Mouse (Mus musculus) spleen, postnatal 36 days (tissue): ENCODE data around the gene Tcl1b5.
"Not testable (repeated sequence)": the region's sequence is repeated elsewhere in the genome, so short reads cannot be mapped to it uniquely, and the experiment has no call there.

Experiments
- DNase-seq, 2 experiments: peaks; one replicate each; pipeline ENCODE4 v3.0.0; 2022; ENCODE audit warnings: low spot score in 2 of 2, mixed read lengths in 1 of 2

The Tcl1b5 gene

DNA sequence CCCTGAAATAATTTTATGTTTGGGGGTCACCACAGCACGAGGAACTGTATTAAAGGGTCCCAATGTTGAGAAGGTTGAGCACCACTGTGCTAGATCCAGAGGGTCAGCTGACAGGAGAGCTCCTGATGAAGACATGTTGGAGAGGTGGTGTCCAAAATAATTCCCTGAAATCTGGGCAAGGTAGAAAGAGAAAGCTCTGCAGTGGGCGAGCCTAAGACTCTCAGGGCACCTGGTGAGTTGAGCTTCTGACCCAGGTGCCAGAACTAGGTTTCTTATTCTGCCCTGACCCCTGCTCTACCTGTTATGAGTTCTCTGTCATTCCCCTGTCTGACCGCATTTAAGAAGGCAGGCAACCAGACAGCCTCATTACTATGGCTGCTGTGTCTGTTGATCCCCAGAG, at the start of gene Tcl1b5:
TSS of gene Tcl1b5 (plus strand) at position 301 of the 400 bp plus-strand sequence.
- DNase-seq = not testable (repeated sequence)

DNA sequence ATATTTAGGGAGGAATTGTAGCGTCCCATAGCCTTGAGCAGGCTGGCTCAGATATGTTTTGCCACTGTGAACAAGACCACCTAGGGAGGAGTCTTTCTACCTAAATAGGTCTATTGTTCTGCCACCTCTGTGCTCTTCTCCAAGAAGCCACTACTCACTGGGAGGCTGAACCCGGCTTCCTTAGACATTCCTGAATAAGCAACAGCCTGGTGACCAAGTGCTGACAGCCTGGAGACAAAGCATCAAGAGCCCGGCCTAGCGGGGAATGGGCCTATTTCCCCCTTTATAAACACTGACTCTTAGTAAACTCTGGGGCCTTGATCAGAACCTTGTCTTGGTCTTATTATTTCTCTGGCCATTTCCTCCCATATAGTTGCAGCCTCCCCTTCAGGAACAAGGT, 49.6 kb upstream of the Tcl1b5 start:
- no peak for DNase-seq

DNA sequence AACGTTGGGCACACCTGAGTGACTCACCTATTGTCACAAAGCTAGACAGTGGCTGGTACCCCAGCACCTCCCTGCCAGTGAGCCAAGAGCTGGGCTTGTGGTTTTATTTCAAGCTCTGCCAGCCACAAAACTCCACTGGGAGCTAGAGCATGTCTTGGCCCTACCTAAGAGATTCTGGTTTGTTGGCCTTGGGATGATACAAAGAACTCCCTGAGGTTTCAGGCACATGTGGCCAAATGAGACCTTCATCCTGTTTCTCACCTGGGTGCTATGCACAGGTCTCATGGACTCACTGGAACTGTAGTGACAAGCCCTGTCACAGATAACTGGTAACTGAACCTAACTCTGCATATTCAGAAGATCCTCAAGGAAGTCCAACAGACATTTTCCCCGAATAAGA, 48.5 kb upstream of the Tcl1b5 start:
- no peak for DNase-seq

DNA sequence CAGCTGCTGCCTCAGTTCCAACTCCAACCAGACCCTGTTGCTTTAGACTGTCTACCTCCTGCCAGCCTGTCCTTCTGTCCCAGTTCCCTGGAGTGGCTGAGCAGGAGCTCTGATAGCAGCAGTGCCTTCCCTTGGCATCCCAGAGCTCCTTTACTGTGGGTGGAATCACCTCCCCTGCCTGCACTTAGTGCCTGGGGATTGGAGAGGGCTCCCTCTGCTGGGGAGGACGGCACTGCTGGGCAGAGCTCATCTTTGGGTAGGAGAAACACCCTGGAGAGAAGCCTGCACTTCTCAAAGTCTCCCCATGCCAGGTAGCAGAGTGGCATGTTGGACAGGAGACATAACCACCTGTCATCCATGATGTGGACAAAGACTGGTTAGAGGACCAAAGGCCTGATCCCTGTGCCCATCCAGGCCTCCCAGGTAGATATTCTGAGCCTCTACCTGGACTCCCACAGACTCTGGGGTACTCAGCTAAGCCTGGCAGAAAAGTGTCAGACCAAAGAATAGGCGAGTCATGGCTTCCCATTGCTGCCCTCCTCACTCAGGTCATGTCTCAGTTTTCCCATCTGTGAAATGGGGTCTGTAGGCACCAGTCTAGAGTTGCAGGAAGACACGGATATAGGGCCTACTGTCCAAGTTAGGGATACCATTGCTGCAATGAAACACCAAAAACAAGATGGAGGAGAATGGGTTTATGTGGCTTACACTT, 46.5 kb upstream of the Tcl1b5 start:
- DNase-seq = not testable (repeated sequence)

DNA sequence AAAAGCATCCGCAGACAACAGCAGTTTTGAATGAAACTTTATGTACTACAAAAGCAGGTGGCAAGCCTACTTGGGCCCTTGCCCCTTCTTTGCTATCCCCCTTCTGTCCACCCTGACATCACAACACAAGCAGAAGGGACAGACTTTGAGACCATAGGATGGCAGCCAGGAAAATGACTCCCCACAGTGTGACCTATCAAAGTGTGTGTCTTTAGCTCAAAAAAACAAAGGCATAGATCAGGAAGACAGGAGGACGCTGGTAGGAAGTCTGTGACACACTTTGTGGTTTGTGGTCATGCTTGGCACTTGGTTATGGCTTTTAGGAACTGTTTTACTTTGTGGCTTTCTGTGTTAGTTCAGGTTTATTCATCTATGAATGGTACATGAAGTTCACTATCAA, 42.0 kb upstream of the Tcl1b5 start:
- not testable (repeated sequence) for DNase-seq

DNA sequence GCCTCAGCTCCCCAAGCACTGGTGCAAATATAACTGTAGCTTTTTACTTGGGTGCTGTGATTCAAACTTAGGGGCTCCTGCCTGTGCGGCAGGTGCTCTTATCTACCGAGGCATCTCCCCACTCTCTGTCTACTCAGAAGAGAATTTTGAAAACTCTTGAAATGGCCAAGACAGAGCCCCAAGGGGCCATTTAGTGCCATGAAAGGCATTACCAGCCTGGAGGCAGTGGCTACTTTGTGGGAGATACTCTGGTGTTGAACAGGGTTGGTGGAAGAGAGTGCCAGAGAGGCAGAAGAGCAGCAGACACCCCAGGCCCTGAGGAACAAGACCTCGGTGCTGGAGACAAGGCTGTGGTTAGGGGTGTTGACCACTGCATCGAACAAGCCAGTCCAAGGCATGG, 41.3 kb upstream of the Tcl1b5 start:
- not testable (repeated sequence) for DNase-seq

DNA sequence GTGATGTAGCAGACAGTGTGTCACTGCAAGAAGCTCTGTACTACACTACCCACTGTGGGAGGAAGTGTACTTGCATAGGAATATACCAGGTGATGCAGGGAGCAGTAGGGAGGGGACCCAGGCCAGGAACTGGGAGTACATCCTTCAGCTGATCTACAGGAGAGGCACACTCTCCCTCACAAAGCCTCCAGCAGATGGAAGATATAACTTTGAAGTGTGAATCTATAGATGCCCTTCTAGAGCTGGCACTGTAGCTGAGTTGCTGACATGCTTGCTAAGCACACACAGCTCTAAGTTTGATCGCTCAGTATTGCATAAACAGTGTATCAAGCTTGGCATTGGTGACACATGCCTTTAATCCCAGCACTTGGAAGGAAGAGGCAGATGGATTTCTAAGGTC, 38.4 kb upstream of the Tcl1b5 start:
- DNase-seq = not testable (repeated sequence)

DNA sequence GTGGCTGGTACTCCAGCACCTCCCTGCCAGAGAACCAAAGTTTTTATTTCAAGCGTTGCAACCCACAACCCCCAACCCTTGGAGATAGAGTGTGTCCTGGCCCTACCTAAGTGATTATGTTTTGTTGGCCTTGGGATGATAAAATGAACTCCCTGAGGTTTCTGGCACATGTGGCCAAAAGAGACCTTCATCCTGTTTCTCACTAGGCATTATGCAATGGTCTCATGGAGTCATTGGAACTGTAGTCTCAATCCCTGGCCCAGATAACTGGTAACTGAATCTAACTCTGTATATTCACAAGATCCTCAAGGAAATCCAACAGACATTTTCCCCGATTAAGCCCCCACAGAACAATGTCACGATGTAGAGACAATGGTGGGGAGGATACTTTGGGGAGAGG, 33.0 kb upstream of the Tcl1b5 start:
- no peak for DNase-seq

DNA sequence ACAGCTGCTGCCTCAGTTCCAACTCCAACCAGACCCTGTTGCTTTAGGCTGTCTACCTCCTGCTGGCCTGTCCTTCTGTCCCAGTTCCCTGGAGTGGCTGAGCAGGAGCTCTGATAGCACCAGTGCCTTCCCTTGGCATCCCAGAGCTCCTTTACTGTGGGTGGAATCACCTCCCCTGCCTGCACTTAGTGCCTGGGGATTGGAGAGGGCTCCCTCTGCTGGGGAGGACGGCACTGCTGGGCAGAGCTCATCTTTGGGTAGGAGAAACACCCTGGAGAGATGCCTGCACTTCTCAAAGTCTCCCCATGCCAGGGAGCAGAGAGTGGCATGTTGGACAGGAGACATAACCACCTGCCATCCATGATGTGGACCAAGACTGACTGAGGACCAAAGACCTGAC, 31.2 kb upstream of the Tcl1b5 start:
- DNase-seq = not testable (repeated sequence)

DNA sequence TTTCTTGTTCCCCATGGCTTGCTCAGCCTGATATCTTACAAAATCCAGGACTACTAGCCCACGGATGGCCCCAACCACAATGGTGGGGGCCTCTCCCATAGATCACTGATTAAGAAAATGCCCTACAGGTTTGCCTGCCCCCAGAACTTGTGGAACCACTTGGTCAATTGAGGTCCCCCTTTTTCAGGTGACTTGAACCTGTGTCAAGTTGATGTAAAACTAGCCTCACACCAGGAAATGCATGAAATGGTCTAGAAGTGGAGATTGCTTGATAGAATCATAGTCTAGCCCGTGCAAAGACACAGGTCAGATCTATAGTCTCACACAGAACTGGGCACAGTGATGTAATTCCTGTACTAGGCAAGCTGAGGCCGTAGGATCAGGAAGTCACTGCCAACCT, 30.4 kb upstream of the Tcl1b5 start, which contains the start of gene Tcl1b2:
TSS of gene Tcl1b2 (plus strand) at position 301 of the 400 bp plus-strand sequence.
- no peak for DNase-seq

DNA sequence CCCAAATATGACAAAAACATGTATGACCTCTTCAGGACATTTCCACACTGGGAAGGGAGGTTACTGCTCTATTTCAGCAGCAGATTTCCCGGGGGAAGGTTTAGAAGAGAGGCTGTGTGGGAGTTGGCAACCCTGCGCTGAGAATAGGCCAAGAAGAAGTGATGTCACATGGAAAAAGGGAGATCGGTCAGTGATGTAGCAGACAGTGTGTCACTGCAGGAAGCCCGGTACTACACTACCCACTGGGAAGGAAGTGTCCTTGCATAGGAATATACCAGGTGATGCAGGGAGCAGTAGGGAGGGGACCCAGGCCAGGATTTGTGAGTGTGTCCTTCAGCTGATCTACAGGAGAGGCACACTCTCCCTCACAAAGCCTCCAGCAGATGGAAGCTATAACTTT, 20.9 kb upstream of the Tcl1b5 start:
- DNase-seq = not testable (repeated sequence)

DNA sequence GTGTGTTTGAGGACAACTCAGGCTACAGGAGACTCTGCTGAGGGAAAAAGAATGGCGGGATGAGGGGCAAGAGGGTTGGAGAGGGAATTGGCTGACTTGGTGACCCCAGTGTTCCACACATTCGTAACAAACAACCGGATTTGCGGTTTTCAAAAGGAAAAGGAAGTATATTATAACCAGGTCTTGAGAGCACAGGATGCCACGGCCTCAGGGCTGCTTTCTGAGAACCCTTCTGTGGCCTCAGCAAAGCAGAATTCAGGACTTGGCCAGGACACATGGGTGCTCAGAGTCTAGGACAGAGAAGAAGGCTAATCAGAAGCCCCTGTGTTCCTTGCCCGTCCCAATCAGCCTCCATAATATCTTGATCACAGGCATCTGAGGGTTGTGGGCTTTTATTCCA, 17.3 kb upstream of the Tcl1b5 start:
- no peak for DNase-seq

DNA sequence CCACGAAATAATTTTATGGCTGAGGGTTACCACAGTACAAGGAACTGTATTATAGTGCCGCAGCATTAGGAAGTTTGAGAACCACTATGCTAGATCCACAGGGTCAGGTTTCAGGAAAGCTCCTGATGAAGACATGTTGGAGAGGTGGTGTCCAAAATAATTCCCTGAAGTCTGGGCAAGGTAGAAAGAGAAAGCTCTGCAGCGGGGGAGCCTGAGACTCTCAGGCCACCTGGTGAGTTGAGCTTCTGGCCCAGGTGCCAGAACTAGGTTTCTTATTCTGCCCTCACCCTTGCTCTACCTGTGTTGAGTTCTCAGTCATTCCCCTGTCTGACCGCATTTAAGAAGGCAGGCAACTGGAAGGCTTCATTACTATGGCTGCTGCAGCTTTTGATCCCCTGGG, 16.8 kb upstream of the Tcl1b5 start, which contains the start of gene Tcl1b1:
TSS of gene Tcl1b1 (plus strand) at position 301 of the 400 bp plus-strand sequence.
- DNase-seq = no peak

DNA sequence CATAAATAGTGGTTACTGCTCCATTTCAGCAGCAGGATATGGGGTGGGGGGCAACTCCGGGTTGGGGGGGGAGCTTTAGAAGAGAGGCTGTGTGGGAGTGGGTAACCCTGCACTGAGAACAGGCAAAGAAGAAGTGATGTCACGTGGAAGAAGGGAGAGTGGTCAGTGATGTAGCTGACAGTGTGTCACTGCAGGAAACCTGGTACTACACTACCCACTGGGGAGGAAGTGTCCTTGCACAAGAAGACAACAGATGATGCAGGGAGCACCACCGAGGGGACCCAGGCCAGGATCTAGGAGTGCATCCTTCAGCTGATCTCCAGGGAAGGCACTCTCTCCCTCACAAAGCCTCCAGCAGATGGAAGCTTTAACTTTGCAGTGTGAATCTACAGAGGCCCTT, 9.4 kb upstream of the Tcl1b5 start:
- DNase-seq = no peak

DNA sequence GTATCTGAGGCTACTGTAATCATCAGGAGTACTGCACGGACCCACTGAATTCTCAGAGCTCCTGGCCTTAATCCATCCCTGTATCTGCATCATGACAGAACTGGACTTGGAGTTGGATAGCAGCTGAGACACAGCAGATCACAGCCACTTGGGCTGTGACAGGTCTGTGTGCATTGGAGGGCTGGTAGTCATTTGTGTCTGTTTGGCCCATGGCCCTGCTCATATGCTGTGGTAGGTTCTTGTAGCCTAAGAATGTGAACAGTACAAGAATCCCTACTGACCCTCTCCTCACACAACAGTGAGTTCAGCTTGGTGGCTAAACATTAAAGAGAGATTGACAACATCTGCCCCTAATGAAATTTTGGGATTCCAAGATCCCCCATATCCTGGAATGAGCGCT, 2.8 kb upstream of the Tcl1b5 start:
- DNase-seq = no peak

DNA sequence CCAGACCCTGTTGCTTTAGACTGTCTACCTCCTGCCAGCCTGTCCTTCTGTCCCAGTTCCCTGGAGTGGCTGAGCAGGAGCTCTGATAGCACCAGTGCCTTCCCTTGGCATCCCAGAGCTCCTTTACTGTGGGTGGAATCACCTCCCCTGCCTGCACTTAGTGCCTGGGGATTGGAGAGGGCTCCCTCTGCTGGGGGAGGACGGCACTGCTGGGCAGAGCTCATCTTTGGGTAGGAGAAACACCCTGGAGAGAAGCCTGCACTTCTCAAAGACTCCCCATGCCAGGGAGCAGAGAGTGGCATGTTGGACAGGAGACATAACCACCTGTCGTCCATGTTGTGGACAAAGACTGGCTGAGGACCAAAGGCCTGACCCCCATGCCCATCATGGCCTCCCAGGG, 1.8 kb upstream of the Tcl1b5 start:
- peak; percentile 2 to 11 for DNase-seq

DNA sequence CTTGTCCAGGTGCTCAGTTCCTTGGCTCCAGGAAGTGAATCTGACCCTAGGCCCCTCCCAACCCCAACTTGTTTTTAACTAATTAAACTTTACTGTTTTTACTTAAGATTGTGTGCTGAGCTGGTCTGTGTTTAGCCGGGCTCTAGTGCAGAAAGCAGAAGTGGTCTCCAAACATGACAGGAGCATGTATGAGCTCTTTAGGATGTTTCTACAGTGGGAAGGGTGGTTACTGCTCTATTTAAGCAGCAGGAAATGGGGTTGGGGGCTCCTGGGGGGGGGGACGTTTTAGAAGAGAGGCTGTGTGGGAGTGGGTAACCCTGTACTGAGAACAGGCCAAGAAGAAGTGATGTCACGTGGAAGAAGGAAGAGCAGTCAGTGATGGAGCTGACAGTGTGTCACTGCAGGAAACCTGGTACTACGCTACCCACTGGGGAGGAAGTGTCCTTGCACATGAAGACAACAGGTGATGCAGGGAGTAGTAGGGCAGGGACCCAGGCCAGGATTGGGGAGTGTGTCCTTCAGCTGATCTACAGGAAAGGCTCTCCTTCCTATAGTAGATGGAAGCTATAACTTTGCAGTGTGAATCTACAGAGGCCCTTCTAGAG, 5.0 kb downstream of the Tcl1b5 start:
- DNase-seq = not testable (repeated sequence)

DNA sequence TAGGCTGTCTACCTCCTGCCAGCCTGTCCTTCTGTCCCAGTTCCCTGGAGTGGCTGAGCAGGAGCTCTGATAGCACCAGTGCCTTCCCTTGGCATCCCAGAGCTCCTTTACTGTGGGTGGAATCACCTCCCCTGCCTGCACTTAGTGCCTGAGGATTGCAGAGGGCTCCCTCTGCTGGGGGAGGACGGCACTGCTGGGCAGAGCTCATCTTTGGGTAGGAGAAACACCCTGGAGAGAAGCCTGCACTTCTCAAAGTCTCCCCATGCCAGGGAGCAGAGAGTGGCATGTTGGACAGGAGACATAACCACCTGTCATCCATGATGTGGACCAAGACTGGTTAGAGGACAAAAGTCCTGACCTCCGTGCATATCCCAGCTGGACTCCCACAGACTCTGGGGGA, 12.8 kb downstream of the Tcl1b5 start:
- DNase-seq = not testable (repeated sequence)

DNA sequence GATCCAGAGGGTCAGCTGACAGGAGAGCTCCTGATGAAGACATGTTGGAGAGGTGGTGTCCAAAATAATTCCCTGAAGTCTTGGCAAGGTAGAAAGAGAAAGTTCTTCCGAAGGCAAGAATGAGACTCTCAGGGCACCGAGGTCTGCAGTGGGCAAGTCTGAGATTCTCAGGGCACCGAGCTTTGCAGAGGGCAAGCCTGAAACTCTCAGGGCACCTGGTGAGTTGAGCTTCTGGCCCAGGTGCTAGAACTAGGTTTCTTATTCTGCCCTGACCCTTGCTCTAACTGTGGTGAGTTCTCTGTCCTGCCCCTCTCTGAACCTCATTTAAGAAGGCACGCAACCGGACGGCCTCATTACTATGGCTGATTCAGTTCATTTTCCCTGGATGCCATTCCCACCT, 14.6 kb downstream of the Tcl1b5 start, which contains the start of gene Tcl1b3:
TSS of gene Tcl1b3 (plus strand) at position 301 of the 400 bp plus-strand sequence.
- not testable (repeated sequence) for DNase-seq

DNA sequence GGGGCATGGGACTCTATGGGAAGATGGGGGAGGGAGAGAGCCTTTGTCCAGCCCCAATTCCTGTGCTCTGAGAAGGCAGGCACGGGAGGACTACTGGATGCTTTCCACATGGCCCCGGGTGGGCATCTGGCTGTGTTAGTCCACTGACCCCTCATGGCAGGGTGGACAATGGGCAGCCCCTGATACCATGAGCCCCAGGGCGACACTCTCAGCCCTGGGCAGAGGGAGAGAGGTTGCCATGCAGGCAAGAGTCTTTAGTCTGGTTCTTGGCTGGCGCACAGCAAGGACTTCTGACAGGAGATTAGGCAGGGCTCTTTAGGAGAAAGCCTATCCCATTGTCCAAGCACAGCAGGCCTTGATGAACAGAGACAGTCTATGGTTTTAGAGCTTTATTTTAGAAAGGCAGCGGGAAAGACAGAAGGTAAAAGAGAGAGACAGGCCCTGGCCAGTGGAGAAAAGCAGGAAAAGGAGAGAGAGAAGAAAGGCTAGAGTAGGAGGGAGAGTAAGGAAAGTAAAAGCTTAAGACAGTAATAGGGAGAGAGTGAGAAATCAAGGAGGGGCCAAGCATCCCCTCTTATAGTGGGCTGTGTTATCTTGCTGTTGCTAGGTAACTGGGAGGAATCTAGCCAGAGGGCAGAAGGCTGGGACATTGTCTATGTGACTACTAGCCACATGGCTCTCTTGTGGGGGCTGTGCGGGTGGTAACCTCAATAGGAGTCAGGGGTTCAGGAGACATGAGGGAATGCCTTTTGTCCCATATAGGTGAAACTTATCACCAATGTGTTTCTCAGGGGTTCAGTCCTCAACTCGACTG, 23.7 kb downstream of the Tcl1b5 start:
- DNase-seq = not testable (repeated sequence)

DNA sequence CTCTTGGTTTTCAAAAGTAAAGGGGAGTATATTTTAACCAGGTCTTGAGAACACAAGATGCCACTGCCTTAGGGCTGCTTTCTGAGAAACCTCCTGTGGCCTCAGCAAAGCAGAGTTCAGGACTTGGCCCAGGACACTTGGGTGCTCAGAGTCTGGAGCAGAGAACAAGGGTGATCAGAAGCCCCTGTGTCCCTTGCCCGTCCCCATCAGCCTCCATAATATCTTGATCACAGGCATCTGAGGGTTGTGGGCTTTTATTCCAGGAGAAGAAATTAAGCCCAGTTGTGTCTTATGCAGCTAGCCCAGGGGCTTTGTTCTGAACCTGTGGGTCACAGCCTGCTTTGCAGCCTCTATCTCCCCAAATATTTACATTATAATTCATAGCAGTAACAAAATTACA, 25.5 kb downstream of the Tcl1b5 start, which contains the start of gene Tcl1b4:
TSS of gene Tcl1b4 (plus strand) at position 301 of the 400 bp plus-strand sequence.
- DNase-seq = not testable (repeated sequence)

DNA sequence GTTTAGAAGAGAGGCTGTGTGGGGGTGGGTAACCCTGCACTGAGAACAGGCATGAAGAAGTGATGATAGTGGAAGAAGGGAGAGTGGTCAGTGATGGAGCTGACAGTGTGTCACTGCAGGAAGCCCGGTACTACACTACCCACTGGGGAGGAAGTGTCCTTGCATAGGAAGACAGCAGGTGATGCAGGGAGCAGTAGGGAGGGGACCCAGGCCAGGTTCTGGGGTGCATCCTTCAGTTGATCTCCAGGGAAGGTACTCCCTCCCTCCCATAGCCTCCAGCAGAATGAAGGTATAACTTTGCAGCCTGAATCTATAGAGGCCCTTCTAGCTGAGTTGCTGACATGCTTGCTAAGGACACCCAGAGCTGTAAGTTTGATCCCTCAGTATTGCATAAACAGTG, 30.9 kb downstream of the Tcl1b5 start:
- DNase-seq = no peak
